In the genomic region with DNA sequence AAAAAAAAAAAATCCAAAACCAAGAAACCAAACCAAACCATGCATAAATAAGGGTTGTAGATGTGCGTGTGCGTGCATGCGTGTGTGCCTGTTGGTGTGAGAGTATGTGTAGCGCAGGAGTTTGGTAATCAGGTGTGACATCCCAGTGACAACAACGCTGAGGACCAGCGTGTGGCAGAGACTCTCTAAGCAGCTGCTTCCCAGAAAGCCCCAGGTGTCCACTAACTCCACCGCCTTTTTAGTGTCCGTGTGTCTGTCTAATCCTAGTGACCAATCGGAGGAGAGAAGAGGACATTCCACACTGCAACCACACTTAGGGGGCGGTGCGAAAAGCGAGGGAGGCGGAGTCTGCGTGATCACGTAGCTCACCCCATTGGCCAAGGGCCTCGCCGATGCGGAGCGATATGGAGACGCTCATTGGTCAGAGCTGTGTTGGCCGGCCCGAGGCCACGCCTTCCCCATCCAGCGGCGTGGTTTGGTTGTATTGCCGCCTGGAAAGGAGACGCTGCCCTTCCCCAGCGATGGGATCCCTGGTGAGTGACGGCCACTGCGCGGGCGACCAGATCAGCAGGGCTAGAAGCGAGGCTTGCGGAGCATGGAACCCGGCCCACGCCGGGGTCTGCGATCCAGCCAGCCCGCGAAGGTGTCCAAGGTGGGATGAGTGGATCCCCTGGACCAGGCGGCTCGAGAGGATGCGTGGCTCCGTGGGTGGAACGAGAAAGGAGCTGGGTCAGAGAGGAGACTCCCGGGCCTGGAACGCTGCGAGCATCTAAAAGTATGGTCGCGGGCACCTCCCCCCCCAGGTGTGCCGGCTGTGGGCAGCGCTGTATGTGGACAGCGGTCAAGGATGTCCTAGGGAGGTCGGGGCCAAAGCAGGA, we compare ENCODE assay signal across 8 mouse cellular contexts. TPM values are rescaled to one million over a fixed set of nuclear protein-coding genes. Genes with fewer than 3 reads are reported as not detected.
DNase-seq lines count a peak whose midpoint lies in the region; ATAC-seq and TF ChIP-seq lines count a peak whose summit lies in the region.

A gene (plus strand): TSS at position 461 of the 878 bp plus-strand sequence.

- peak; percentile 99 for DNase-seq in CH12.LX (ENCODE audit: extremely low read depth)
- DNase-seq in c-Kit-positive CD71-positive TER-119-negative erythroid progenitor cells, embryonic 14.5 days (ENCODE audit: low read depth), result peak; percentile 99
- peak; percentile 98 for DNase-seq in forebrain, embryonic 11.5 days (ENCODE audit: low spot score)
- peak; percentile 99 to 100 for DNase-seq in kidney, postnatal 36 days
- DNase-seq in telencephalon, adult 2 months (ENCODE audit: low read depth, low spot score), result peak; percentile 99

- in situ Hi-C loops in CH12.LX (cut with MboI; ENCODE audit: low pct_ligation_motif_present, low pct_unique_long_range_greater_than_20kb, low sequenced_read_pairs), result no loop called here

- dilution Hi-C loops in CH12.LX (cut with MboI; ENCODE audit: extremely low pct_ligation_motif_present, extremely low pct_unique_long_range_greater_than_20kb, low sequenced_read_pairs), result no loop called here

- H3K4me1 ChIP-seq in CH12.LX (ENCODE audit: control insufficient read depth in 1 of 2, insufficient read depth in 2 of 2), result peaks cover 10 to 20% of the 10 kb centered on the region in 2 experiments; a peak in 3 of 4 replicates
- peaks cover 9% of the 10 kb centered on the region for H3K4me1 ChIP-seq in forebrain, embryonic 11.5 days (replicated peaks; ENCODE audit: control insufficient read depth, insufficient read depth, low read length)
- H3K4me1 ChIP-seq in heart, embryonic 16.5 days (ENCODE audit: control insufficient read depth, insufficient read depth, low read length), result peaks cover 19% of the 10 kb centered on the region
- peaks cover 27% of the 10 kb centered on the region for H3K4me1 ChIP-seq in liver, embryonic 15.5 days (replicated peaks)
- peaks cover 13% of the 10 kb centered on the region for H3K4me1 ChIP-seq in neural tube, embryonic 12.5 days

- peaks cover 6% of the 10 kb centered on the region for H3K9me3 ChIP-seq in CH12.LX (replicated peaks; ENCODE audit: low read length)
- H3K9me3 ChIP-seq in forebrain, embryonic 11.5 days (ENCODE audit: control insufficient read depth, low read length), result peaks cover 4% of the 10 kb centered on the region; the same call in 1 of the 2 replicates
- H3K9me3 ChIP-seq in heart, embryonic 16.5 days (replicated peaks; ENCODE audit: control insufficient read depth, low read length), result no peaks in the 10 kb centered on the region; the same call in 1 of the 2 replicates
- H3K9me3 ChIP-seq in liver, embryonic 15.5 days (replicated peaks), result no peaks in the 10 kb centered on the region
- no peaks in the 10 kb centered on the region for H3K9me3 ChIP-seq in neural tube, embryonic 12.5 days

- H3K36me3 ChIP-seq in CH12.LX (replicated peaks in 1 of 2; ENCODE audit: control insufficient read depth in 1 of 2, insufficient read depth in 1 of 2, low read length in 1 of 2), result peaks cover 13 to 27% of the 10 kb centered on the region in 2 experiments
- no peaks in the 10 kb centered on the region; the same call in 1 of the 2 replicates for H3K36me3 ChIP-seq in forebrain, embryonic 11.5 days (ENCODE audit: control insufficient read depth, insufficient read depth, low read length)
- peaks cover 16% of the 10 kb centered on the region for H3K36me3 ChIP-seq in heart, embryonic 16.5 days (ENCODE audit: control insufficient read depth, insufficient read depth)
- peaks cover 16% of the 10 kb centered on the region for H3K36me3 ChIP-seq in liver, embryonic 15.5 days (replicated peaks)
- peaks cover 24% of the 10 kb centered on the region for H3K36me3 ChIP-seq in neural tube, embryonic 12.5 days

- H3K4me2 ChIP-seq in CH12.LX (ENCODE audit: insufficient read depth, low read depth, poor library complexity, severe bottlenecking), result peak within 1 kb of the TSS; percentile 54
- peak within 1 kb of the TSS; percentile 94 for H3K4me2 ChIP-seq in forebrain, embryonic 11.5 days (ENCODE audit: low read depth, low read length, severe bottlenecking)
- peak within 1 kb of the TSS; percentile 91 for H3K4me2 ChIP-seq in heart, embryonic 16.5 days (ENCODE audit: low read depth, low read length)
- H3K4me2 ChIP-seq in liver, embryonic 15.5 days, result peak within 1 kb of the TSS; percentile 93
- H3K4me2 ChIP-seq in neural tube, embryonic 12.5 days (replicated peaks), result peak within 1 kb of the TSS; percentile 99

- TF ChIP-seq CTCF in CH12.LX (conservative IDR thresholded peaks at IDR 0.05 in 1 of 2, IDR thresholded peaks at IDR 0.05 in 1 of 2; ENCODE audit: low read depth in 2 of 2, low read length in 2 of 2), result no peak

- peak within 1 kb of the TSS; percentile 80 to 88 (median 82) for H3K4me3 ChIP-seq in CH12.LX (replicated peaks in 1 of 3; ENCODE audit: low read depth in 2 of 3, low read length in 2 of 3, poor library complexity in 1 of 3)
- H3K4me3 ChIP-seq in forebrain, embryonic 11.5 days (ENCODE audit: low read depth, low read length), result peak within 1 kb of the TSS; percentile 74
- peak within 1 kb of the TSS; percentile 88 for H3K4me3 ChIP-seq in heart, embryonic 16.5 days (ENCODE audit: low read length)
- peak within 1 kb of the TSS; percentile 83 for H3K4me3 ChIP-seq in liver, embryonic 15.5 days (replicated peaks)
- peak within 1 kb of the TSS; percentile 84 for H3K4me3 ChIP-seq in neural tube, embryonic 12.5 days

- peak within 1 kb of the TSS; percentile 62 for H3K9ac ChIP-seq in CH12.LX (ENCODE audit: insufficient read depth, low read depth)
- H3K9ac ChIP-seq in forebrain, embryonic 11.5 days (ENCODE audit: low read length), result peak within 1 kb of the TSS; percentile 86
- H3K9ac ChIP-seq in heart, embryonic 16.5 days (ENCODE audit: low read length), result peak within 1 kb of the TSS; percentile 93
- H3K9ac ChIP-seq in liver, embryonic 15.5 days, result peak within 1 kb of the TSS; percentile 81
- peak within 1 kb of the TSS; percentile 68 for H3K9ac ChIP-seq in neural tube, embryonic 12.5 days

- no peak for TF ChIP-seq RAD21 in CH12.LX (IDR thresholded peaks at IDR 0.05; ENCODE audit: low read depth, low read length)

- no peak for TF ChIP-seq EP300 in CH12.LX (IDR thresholded peaks at IDR 0.05; ENCODE audit: low read length)

- WGBS in forebrain, embryonic 11.5 days, result under 1% methylated on average over 54 of the region's 54 CpGs
- under 1% methylated on average over 54 of the region's 54 CpGs for WGBS in heart, embryonic 16.5 days
- under 1% methylated on average over 54 of the region's 54 CpGs for WGBS in liver, embryonic 15.5 days (ENCODE audit: insufficient replicate concordance)
- WGBS in neural tube, embryonic 12.5 days, result under 1% methylated on average over 54 of the region's 54 CpGs

- ATAC-seq in forebrain, embryonic 11.5 days (replicated peaks; ENCODE audit: low FRiP score), result peak; percentile 99
- peak; percentile 99 for ATAC-seq in heart, embryonic 16.5 days (replicated peaks; ENCODE audit: extremely low read depth, insufficient read depth, low FRiP score)
- ATAC-seq in liver, embryonic 15.5 days (ENCODE audit: insufficient read depth), result peak; percentile 94
- ATAC-seq in neural tube, embryonic 12.5 days (ENCODE audit: low FRiP score, low read depth), result peak; percentile 96

- TF ChIP-seq POLR2A in CH12.LX (IDR thresholded peaks at IDR 0.05; ENCODE audit: low read depth, low read length), result peak; percentile 66

- H3K79me2 ChIP-seq in CH12.LX (replicated peaks; ENCODE audit: control insufficient read depth, extremely low read depth, insufficient read depth, poor library complexity, severe bottlenecking), result no peaks in the 10 kb centered on the region

- H3K27me3 ChIP-seq in CH12.LX (replicated peaks), result no peaks in the 10 kb centered on the region
- no peaks in the 10 kb centered on the region for H3K27me3 ChIP-seq in forebrain, embryonic 11.5 days (ENCODE audit: control insufficient read depth, insufficient read depth, low read length)
- no peaks in the 10 kb centered on the region for H3K27me3 ChIP-seq in heart, embryonic 16.5 days (ENCODE audit: control insufficient read depth, insufficient read depth, low read length)
- H3K27me3 ChIP-seq in liver, embryonic 15.5 days, result no peaks in the 10 kb centered on the region
- no peaks in the 10 kb centered on the region for H3K27me3 ChIP-seq in neural tube, embryonic 12.5 days (replicated peaks)

- no peak within 1 kb of the TSS for H3K27ac ChIP-seq in CH12.LX (ENCODE audit: insufficient read depth, low read depth)
- H3K27ac ChIP-seq in forebrain, embryonic 11.5 days (ENCODE audit: low read depth, low read length), result peak within 1 kb of the TSS; percentile 27; the same call in 1 of the 2 replicates
- peak within 1 kb of the TSS; percentile 91 for H3K27ac ChIP-seq in heart, embryonic 16.5 days (ENCODE audit: low read length)
- peak within 1 kb of the TSS; percentile 65 for H3K27ac ChIP-seq in liver, embryonic 15.5 days (replicated peaks)
- H3K27ac ChIP-seq in neural tube, embryonic 12.5 days, result 0 out of 2 replicates have a peak within 1 kb of the TSS, but pooled peaks have one; percentile 11

TF ChIP-seq in CH12.LX, 34 proteins besides CTCF, POLR2A, EP300 and RAD21 (continues in another document):
- peak; percentile 51; the same call in 1 of the 2 replicates for TF ChIP-seq BHLHE40 (IDR thresholded peaks at IDR 0.05; ENCODE audit: low read depth, low read length)
- peak; percentile 55; the same call in 1 of the 2 replicates for TF ChIP-seq MYC (IDR thresholded peaks at IDR 0.05; ENCODE audit: low read depth, low read length)
- TF ChIP-seq ETS1 (conservative IDR thresholded peaks at IDR 0.05; ENCODE audit: low read depth, low read length), result no peak
- TF ChIP-seq SMC3 (IDR thresholded peaks at IDR 0.05; ENCODE audit: low read depth, low read length), result no peak
- TF ChIP-seq MXI1 (IDR thresholded peaks at IDR 0.05; ENCODE audit: low read depth, low read length), result peak; percentile 84; the same call in 1 of the 2 replicates
- TF ChIP-seq POLR2AphosphoS2 (IDR thresholded peaks at IDR 0.05; ENCODE audit: low read depth, low read length), result no peak
- no peak for TF ChIP-seq JUN (IDR thresholded peaks at IDR 0.05; ENCODE audit: insufficient read depth, low read depth, low read length)
- peak; percentile 70 for TF ChIP-seq HCFC1 (IDR thresholded peaks at IDR 0.05; ENCODE audit: low read depth, low read length)
- TF ChIP-seq ELF1 (IDR thresholded peaks at IDR 0.05; ENCODE audit: low read depth, low read length), result no peak; the same call in 1 of the 2 replicates
- TF ChIP-seq RCOR1 (conservative IDR thresholded peaks at IDR 0.05; ENCODE audit: low read depth, low read length), result no peak
- no peak for TF ChIP-seq JUND (conservative IDR thresholded peaks at IDR 0.05; ENCODE audit: low read depth, low read length)

RNA-seq across cellular contexts. Expression of the gene that starts here (rescaled TPM):
- 11.2 and 15.0 TPM in 2 replicates for total RNA-seq in CH12.LX (2012; rRNA removed)
- 9.1 and 9.2 TPM in 2 replicates for total RNA-seq in CH12.LX (2014; rRNA removed)
- 7.4 and 9.4 TPM in 2 replicates for polyA plus RNA-seq in CH12.LX (2012; ENCODE audit: insufficient read length, low read depth)
- polyA plus RNA-seq in forebrain, embryonic 11.5 days (2014; fragmentation: Nextera tagmentation; extraction: Ambion mirVana), result 26.3 and 26.6 TPM in 2 replicates
- polyA plus RNA-seq in heart, embryonic 16.5 days (2015; fragmentation: Nextera tagmentation; extraction: Ambion mirVana), result 38.7 and 43.5 TPM in 2 replicates
- polyA plus RNA-seq in liver, embryonic 15.5 days (2015; fragmentation: Nextera tagmentation; extraction: Ambion mirVana), result 7.5 and 7.7 TPM in 2 replicates
- polyA plus RNA-seq in neural tube, embryonic 12.5 days (2016; fragmentation: Nextera tagmentation; extraction: Ambion mirVana), result 28.5 and 31.8 TPM in 2 replicates
